Mouse (Mus musculus) adrenal gland, adult 8-10 months (tissue): Measurements from ENCODE around the gene Tssk2. TPM values are rescaled to one million over a fixed set of nuclear protein-coding genes. Genes with fewer than 3 reads are reported as not detected.

ENCODE experiments used
- DNase-seq: peaks from one replicate; pipeline ENCODE4 v3.0.0; 2022
- total RNA-seq, 4 experiments: library from RNA; stranded (reverse); gene quantifications; 2 replicates each; pipeline ENCODE4 v1.2.4; 2022

Tssk2 gene
- total RNA-seq, 4 experiments from 2014 or later = not detected

DNA sequence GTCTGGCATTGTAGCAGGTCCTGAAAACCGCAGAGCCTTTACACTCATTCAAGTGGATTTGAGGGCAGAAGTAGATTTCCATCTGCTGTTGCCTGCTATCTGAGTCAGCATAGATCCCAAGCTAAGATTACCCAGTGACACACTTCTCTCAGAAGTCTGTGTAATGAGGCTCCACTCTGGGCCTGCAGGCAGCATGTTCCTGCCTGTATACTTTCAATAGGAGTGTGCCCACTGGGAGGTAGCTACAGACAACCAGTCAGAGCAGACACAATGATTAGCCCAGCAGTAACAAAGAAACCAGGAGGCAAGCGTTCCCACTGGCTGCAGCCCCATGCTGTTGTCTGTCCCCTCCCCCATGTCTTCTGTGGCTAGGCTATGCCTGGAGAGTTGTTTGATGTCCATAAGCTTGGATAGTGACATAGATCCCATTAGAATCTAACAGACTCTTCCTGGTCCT, 51.0 kb downstream of the Tssk2 start:
- no peak for DNase-seq

Other genes starting within 250 kb of the Tssk2 start
- 10 to 100 TPM; 54.1 to 95.8 (median 62.0) TPM for gene Med15, start 165.7 kb upstream of the Tssk2 start, total RNA-seq
- gene Klhl22, start 139.0 kb upstream of the Tssk2 start, total RNA-seq = 10 to 100 TPM; 40.5 to 65.6 (median 50.8) TPM
- 10 to 100 TPM; 11.8 to 14.9 (median 13.1) TPM for gene Scarf2, start 101.4 kb upstream of the Tssk2 start, total RNA-seq
- not detected for gene B830017H08Rik, start 65.5 kb upstream of the Tssk2 start, total RNA-seq
- 1 to 10 TPM in 3 of 4 experiments, under 1 TPM in 1; 0.94 to 3.6 (median 2.3) TPM for gene Car15, start 60.3 kb upstream of the Tssk2 start, total RNA-seq
- under 1 TPM; 0.23 to 0.73 (median 0.33) TPM for gene Gm20518, start 7.0 kb upstream of the Tssk2 start, total RNA-seq
- under 1 TPM in 3 of 4 experiments, not detected in 1; 0.08 to 0.17 (median 0.12) TPM for gene Tssk1, start 4.4 kb upstream of the Tssk2 start, total RNA-seq
- 10 to 100 TPM; 66.1 to 78.0 (median 76.2) TPM for gene Dgcr2, start 75 bp upstream of the Tssk2 start, total RNA-seq
- gene Ess2, start 12.7 kb downstream of the Tssk2 start, total RNA-seq = 10 to 100 TPM; 16.9 to 28.8 (median 22.5) TPM
- gene Gsc2, start 16.4 kb downstream of the Tssk2 start, total RNA-seq = not detected
- 100 to 1,000 TPM; 184 to 251 (median 197) TPM for gene Slc25a1, start 29.6 kb downstream of the Tssk2 start, total RNA-seq
- under 1 TPM in 2 of 4 experiments, not detected in 2; 0.35 to 0.81 TPM for gene Vpreb2, start 81.8 kb downstream of the Tssk2 start, total RNA-seq
- 10 to 100 TPM; 63.2 to 80.9 (median 74.1) TPM for gene Dgcr6, start 154.2 kb downstream of the Tssk2 start, total RNA-seq
- gene Prodh, start 191.6 kb downstream of the Tssk2 start, total RNA-seq = 10 to 100 TPM; 24.3 to 64.6 (median 44.3) TPM
- gene Rtn4r, start 229.0 kb downstream of the Tssk2 start, total RNA-seq = under 1 TPM in 3 of 4 experiments, not detected in 1; 0.14 to 0.30 (median 0.23) TPM